Mouse (Mus musculus) ES-E14 (cell line): ENCODE measurements around the gene Il23r. TPM values are rescaled to one million over a fixed set of nuclear protein-coding genes. Genes with fewer than 3 reads are reported as not detected.

Experiments
- DNase-seq: peaks from one replicate; pipeline ENCODE4 v3.0.0-alpha.2; 2013; ENCODE audit warnings: low read depth, low spot score
- H3K27ac ChIP-seq: 2 replicates; pipeline ENCODE4 v1.5.1; 2012; ENCODE audit warnings: low read depth, mild to moderate bottlenecking, low read length, moderate library complexity, mixed read lengths; ENCODE audit not compliant: poor library complexity, insufficient read depth, severe bottlenecking
- H3K36me3 ChIP-seq: 2 replicates; pipeline ENCODE4 v1.6.1; 2012; ENCODE audit warnings: mild to moderate bottlenecking, low read length, moderate library complexity, mixed read lengths; ENCODE audit not compliant: control insufficient read depth, poor library complexity, insufficient read depth, severe bottlenecking
- H3K4me1 ChIP-seq, 2 experiments: fragments of 150-350 bp in 1 of 2; sonication (generic) in 1 of 2; 2 replicates each; pipeline ENCODE4 v1.6.1; 2012; ENCODE audit warnings: low read length in 2 of 2, mild to moderate bottlenecking in 1 of 2, mixed read lengths in 1 of 2; ENCODE audit not compliant: control insufficient read depth in 2 of 2, insufficient read depth in 2 of 2, poor library complexity in 1 of 2
- H3K4me3 ChIP-seq, 2 experiments: fragments of 150-350 bp in 1 of 2; sonication (generic) in 1 of 2; 2 replicates each; pipeline ENCODE4 v1.5.1; 2012; ENCODE audit warnings: low read length in 2 of 2, low read depth in 1 of 2, mild to moderate bottlenecking in 1 of 2, mixed read lengths in 1 of 2; ENCODE audit not compliant: insufficient read depth in 1 of 2, poor library complexity in 1 of 2, severe bottlenecking in 1 of 2
- H3K9ac ChIP-seq: 2 replicates; pipeline ENCODE4 v1.6.1; 2012; ENCODE audit warnings: low read depth, mild to moderate bottlenecking, low read length, mixed read lengths; ENCODE audit not compliant: poor library complexity, insufficient read depth, severe bottlenecking
- H3K9me3 ChIP-seq: fragments of 150-350 bp; sonication (generic); 2 replicates; pipeline ENCODE4 v1.6.1; 2012; ENCODE audit warnings: low read depth, mild to moderate bottlenecking, low read length; ENCODE audit not compliant: control insufficient read depth, insufficient read depth
- CHD2 ChIP-seq: IDR thresholded peaks from 2 replicates; pipeline ENCODE4 v1.6.1; 2014; ENCODE audit warnings: mild to moderate bottlenecking, low read depth, low read length, inconsistent platforms
- HCFC1 ChIP-seq: IDR thresholded peaks from 2 replicates; pipeline ENCODE4 v1.6.1; 2012; ENCODE audit warnings: low read length, inconsistent platforms, borderline replicate concordance; ENCODE audit not compliant: insufficient read depth
- MAFK ChIP-seq: IDR thresholded peaks from 2 replicates; pipeline ENCODE4 v1.6.1; 2014; ENCODE audit warnings: mild to moderate bottlenecking, low read depth, low read length, inconsistent platforms; ENCODE audit not compliant: insufficient read depth
- ZC3H11A ChIP-seq: IDR thresholded peaks from 2 replicates; pipeline ENCODE4 v1.6.1; 2012; ENCODE audit warnings: low read depth, mild to moderate bottlenecking, inconsistent platforms, low read length, borderline replicate concordance
- ZNF384 ChIP-seq: IDR thresholded peaks from 2 replicates; pipeline ENCODE4 v1.6.1; 2012; ENCODE audit warnings: low read depth, low read length, inconsistent platforms
- in situ Hi-C, 2 experiments: fragments of 600-800 bp; cut with MboI; formaldehyde crosslinking; loops; one replicate each; pipeline ENCODE4 v1.15.1; 2025; ENCODE audit warnings: low sequenced_read_pairs in 2 of 2, inconsistent platforms in 1 of 2; ENCODE audit not compliant: unreplicated experiment in 2 of 2
- total RNA-seq: library from RNA; depleted of rRNA; stranded (reverse); fragments of 300-350 nt; gene quantifications from 2 replicates; pipeline ENCODE4 v1.2.3, GENCODE M21; 2012; rRNA removed

The Il23r gene
- total RNA-seq, 1 experiment: 0.09 TPM

DNA sequence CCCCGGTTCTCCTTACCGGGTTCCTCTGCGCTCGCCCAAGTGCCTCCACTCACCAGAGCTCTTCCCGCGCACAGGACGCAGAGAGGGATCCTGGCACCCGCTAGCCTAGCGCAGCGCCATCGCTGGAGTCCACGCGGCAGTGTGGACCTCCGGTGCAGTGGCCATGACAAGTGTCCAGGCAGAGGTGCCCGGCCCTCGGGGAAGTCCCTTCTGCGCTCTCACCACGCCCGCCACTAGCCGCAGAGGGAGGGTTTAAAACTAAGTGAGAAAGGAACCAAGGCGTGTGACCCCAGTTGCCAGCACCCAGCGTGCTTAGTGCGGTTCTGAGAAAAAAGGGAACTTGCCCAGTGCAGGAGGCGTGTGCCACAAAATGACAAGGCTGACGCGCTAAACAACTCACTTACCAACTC, 115.7 kb downstream of the Il23r start, which contains the start of gene Il12rb2:
Gene Il12rb2 (minus strand): TSS at position 207 of the 410 bp plus-strand sequence.
- in situ Hi-C loops: no loop called here
- no peak within 1 kb of the TSS for H3K9ac ChIP-seq
- DNase-seq: peak; percentile 7
- no peaks in the 10 kb centered on the region for H3K36me3 ChIP-seq
- no peak within 1 kb of the TSS for H3K27ac ChIP-seq
- no peaks in the 10 kb centered on the region for H3K9me3 ChIP-seq
- TF ChIP-seq MAFK (no peak), CHD2 (no peak), ZNF384 (no peak), HCFC1 (no peak), ZC3H11A (no peak)
- peak within 1 kb of the TSS; percentile 18 to 59; a peak in 3 of 4 replicates for H3K4me3 ChIP-seq
- no peaks in the 10 kb centered on the region for H3K4me1 ChIP-seq

Other genes starting within 250 kb of the Il23r start
- gene Il12rb2, start 115.7 kb downstream of the Il23r start, total RNA-seq: 0.58 and 0.85 TPM in 2 replicates
- gene Tacstd2, start 43.9 kb upstream of the Il23r start, total RNA-seq: 4.6 and 6.4 TPM in 2 replicates